Mouse (Mus musculus) embryo, embryonic 10.5 days (tissue): ENCODE results near the gene Ankmy1.

Experiments used
- DNase-seq: peaks from one replicate; pipeline ENCODE4 v3.0.0-alpha.2; 2015; ENCODE audit warnings: low spot score

Ankmy1 gene

GRCm38 (mm10) chr1:92874011-92874410 is 28.7 kb downstream of the Ankmy1 start:
- no peak for DNase-seq

GRCm38 (mm10) chr1:92872666-92873065 is 30.0 kb downstream of the Ankmy1 start:
- DNase-seq, result no peak

GRCm38 (mm10) chr1:92869985-92870384 is 32.7 kb downstream of the Ankmy1 start:
- DNase-seq, result no peak

GRCm38 (mm10) chr1:92866170-92866569 is 36.5 kb downstream of the Ankmy1 start:
- no peak for DNase-seq

GRCm38 (mm10) chr1:92863268-92863667 is 39.4 kb downstream of the Ankmy1 start:
- DNase-seq, result no peak

GRCm38 (mm10) chr1:92861503-92861902 is 41.2 kb downstream of the Ankmy1 start:
- DNase-seq, result no peak

GRCm38 (mm10) chr1:92852450-92852849 is 50.3 kb downstream of the Ankmy1 start:
- DNase-seq, result no peak

- DNase-seq, result no peak
These were observed 52.6 kb downstream of the Ankmy1 start for GRCm38 (mm10) chr1:92849938-92850574.

- DNase-seq, result no peak
These were observed 53.2 kb downstream of the Ankmy1 start for GRCm38 (mm10) chr1:92849491-92849890.

GRCm38 (mm10) chr1:92847873-92848839 is 54.5 kb downstream of the Ankmy1 start:
- DNase-seq, result peak; percentile 62

GRCm38 (mm10) chr1:92845889-92846288 is 56.8 kb downstream of the Ankmy1 start:
- no peak for DNase-seq

- no peak for DNase-seq
These were observed 61.3 kb downstream of the Ankmy1 start for GRCm38 (mm10) chr1:92841427-92841826.

GRCm38 (mm10) chr1:92840231-92840890 is 62.3 kb downstream of the Ankmy1 start:
- DNase-seq, result no peak

- DNase-seq, result no peak
These were observed 63.5 kb downstream of the Ankmy1 start for GRCm38 (mm10) chr1:92839211-92839610.

GRCm38 (mm10) chr1:92837931-92838833 is 64.5 kb downstream of the Ankmy1 start:
- no peak for DNase-seq

GRCm38 (mm10) chr1:92833987-92834706 is 68.6 kb downstream of the Ankmy1 start:
- peak; percentile 92 for DNase-seq

- peak; percentile 83 for DNase-seq
These were observed 70.4 kb downstream of the Ankmy1 start for GRCm38 (mm10) chr1:92832011-92833010.

GRCm38 (mm10) chr1:92831188-92832001 is 71.3 kb downstream of the Ankmy1 start, which contains the start of gene Gpc1:
Gene Gpc1 (plus strand): TSS chr1:92831645.
- DNase-seq, result peak; percentile 91
